Mouse (Mus musculus): ENCODE results near the gene Sema3a. TPM values are rescaled to one million over a fixed set of nuclear protein-coding genes. Genes with fewer than 3 reads are reported as not detected.

The Sema3a gene
- total RNA-seq, 2 experiments from 2014 or later, result 2.1 TPM

DNA sequence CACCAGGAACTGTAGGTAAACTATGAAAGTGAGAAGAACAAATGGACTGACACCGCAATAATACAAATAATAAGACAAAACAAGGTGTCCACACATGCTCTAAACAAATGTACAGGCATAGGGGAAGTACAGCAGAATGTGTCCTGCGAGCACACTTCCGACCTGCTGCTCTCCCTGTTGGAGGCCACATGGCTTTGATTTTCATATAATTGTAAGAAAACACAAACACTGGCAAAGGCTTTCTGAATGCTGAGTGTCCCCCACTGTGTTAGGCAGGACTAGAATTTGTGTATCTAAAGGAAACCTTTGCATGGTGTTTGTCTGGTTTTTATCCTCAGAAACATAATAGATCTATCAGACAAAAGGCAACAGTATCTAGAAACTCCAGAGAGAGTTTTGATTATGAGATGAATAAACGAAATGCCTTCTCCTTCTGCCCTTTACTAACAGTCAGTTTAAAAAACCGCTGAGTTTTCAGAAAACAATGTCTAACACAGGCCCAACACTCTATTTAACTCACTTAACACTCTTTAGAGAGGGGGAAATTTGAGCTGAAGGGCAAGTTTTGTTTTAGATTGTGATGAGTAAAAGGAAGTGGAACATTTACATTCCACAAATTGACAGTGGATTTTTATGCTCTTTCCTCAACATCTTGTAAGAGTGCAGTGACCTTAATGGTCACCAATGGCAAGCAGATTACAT is 193.7 kb downstream of the Sema3a start:
- no peak for DNase-seq (ENCODE audit: low spot score in 2 of 2)

DNA sequence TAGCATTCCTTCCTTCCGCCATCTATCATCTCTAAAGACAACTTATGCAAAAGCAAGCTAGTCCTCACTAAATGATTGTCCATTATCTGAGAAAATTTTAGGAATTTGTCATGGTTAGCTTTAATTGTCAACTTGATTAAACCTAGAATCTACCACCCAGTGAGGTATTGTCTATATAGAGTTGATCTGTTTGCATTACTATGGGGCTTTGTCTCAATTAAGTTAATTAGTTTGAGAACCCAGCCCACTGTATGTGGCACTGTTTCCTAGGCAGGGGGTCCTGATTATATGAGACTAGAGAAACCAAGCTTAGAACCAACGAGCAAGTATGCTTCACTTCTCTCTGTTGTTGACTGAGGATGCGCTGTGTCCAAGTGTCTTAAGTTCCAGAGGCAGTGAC is 194.9 kb downstream of the Sema3a start:
- DNase-seq (ENCODE audit: low spot score in 2 of 2), result no peak

DNA sequence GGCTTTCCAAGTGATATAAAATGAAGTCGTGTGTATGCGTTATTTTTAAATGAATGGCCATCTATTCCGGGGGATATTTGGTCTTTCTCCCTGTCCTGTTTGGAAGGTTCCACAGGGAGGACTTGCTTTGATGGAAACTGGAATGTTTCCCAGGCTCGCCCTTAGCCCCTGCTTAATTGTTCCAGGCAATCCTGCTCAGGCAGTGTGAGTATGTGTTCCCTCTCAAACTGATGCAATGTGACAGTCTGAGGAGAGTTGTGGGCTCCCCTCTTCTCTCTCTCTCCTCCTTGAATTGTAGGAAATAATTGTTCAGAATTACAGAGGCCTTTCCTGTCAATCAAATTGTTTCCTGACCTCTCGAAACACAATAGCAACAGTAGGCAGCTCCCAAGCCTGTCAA is 202.1 kb downstream of the Sema3a start:
- DNase-seq (ENCODE audit: low spot score in 2 of 2), result no peak

DNA sequence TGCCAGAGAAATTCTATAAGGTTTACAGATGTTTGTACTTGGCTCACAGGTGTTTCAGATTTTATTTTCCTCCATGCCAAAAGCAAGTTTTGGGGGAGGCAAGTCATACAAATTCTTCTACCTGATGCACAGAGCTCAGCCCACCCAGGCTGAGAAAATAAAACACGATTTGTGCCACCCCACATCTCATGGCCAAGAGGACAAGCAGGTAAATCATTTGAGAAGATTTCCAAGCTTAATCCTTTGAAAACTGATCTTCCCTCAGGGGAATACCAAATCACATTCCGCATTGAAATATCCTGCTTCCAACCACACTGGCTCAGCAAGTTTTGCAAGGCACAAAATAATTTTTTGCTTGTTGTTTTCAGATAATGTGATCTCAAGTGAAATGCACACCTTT is 206.2 kb downstream of the Sema3a start:
- DNase-seq (ENCODE audit: low spot score in 2 of 2), result no peak

DNA sequence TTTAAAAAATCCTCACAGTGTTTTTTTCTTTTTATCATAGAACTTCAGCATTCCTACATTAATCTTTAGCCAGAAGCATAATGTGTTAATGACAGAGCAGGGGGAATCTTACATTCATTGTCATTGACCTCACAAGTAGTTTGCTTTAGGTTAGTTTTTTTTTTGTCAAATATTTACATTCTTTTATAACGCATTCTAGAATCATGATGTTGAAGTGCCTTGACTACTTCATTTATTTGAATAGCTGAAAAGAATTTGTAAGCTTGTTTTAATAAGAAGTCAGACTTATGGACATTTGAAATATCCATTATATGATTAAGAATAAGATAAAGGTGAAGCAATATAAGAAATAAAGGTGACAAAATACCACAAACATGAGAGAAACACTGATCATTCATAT is 212.5 kb downstream of the Sema3a start:
- no peak for DNase-seq (ENCODE audit: low spot score in 2 of 2)

DNA sequence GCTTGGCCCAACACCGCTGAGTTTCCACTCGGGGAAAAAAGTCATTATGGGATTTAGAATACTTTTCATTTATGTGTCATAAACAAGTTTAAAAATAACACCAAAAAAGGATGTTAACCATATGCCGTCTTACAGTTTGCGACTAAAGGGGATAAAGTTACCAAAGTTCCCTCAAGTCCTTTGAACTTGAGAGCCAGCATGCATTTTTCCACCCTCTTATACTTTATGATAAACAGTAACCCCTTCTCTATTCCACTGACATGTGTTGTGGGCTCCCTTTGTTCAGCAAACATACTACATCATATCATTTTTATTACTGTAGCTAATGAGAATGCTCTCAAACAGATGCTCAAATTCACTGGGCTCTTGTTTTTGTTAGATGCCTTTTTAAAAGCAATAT is 221.9 kb downstream of the Sema3a start:
- DNase-seq (ENCODE audit: low spot score in 2 of 2), result no peak

DNA sequence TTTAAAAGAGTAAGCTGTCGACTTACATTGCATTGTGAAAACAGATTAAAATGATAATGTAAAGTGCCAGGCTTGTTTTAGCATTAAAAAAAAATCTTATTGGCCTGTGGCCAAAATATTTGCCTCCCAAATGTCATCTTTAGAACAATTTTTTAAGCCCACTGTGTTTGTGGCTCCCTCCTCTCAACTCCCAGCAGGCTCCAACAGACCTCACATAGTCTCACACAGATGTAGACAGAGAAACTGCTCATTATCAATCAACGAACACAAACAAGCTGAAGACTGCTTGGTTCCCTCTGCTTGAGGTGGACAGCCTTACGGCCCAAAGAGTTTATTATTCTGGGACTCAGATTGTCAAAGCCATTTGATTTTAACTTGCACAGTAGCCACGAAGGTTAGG is 226.4 kb downstream of the Sema3a start:
- no peak for DNase-seq (ENCODE audit: low spot score in 2 of 2)

DNA sequence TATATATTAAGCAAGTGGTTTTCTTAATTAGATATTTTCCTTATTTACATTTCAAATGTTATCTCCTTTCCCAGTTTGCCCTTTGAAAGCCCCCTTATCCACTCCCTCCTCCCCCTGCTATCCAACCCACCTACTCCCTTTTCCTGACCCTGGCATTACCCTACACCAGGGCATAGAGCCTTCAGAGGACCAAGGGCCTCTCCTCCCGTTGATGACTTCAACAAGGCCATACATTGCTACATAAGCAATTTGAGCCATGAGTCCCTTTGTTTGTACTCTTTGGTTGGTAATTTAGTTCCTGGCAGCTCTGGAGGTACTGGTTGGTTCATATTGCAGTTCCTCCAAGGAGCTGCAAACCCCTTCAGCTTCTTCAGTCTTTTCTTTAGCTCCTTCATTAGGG is 227.8 kb downstream of the Sema3a start:
- DNase-seq (ENCODE audit: low spot score in 2 of 2), result no peak

DNA sequence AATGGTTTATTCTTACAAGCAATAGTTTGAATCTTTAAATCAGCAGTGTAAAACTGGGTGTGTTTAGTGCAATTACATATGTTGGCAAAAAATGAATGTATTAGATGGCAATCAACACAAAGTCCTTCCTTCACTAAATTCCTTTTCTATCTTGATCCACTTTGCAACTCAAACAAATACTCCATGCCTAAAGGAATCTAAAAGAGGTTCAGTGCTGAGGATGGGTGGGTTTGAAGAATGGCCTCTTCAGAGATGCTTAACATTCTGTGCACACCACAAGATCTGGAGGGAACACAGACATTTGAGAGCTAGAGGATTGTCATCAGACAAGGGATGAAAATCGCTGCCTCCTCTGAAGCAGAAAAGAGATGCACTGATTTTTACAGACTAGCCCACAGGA is 228.3 kb downstream of the Sema3a start:
- DNase-seq (ENCODE audit: low spot score in 2 of 2), result no peak

DNA sequence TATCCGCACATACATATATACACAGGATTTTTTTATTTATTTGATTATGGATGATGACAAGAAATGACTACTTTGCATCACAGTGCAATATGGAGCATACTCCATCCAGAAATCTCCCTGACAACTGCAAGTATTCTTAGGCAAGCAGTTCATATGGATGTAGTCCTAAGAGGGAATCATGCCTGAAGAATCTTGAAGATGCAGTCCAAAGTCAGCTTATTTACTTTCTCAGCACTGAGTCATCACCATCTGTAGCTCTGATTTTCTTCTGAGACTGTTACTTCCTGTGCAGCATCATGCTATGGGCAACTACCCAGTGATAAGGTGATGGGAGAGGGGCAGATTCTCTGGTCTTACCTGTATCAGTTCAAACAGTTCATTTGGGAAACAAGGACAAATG is 229.7 kb downstream of the Sema3a start:
- no peak for DNase-seq (ENCODE audit: low spot score in 2 of 2)

DNA sequence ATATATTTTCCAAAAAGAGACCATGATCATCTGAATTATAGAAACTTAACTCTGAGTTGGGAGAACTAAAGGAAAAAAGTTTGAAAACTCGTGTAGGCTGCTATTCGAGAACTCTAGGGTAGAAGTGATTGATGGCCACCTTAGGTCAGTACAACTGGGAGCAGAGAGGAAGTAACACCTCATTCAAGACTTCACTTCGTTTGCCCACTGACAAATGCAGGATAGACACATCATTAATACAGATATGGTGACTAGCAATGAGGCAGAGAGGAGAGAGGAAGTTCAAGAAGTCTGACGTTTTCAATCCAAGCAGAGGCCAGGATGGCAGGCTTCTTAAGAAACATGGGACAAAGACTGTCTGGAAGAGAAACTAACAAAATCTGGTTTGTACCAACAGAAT is 233.6 kb downstream of the Sema3a start:
- DNase-seq (ENCODE audit: low spot score in 2 of 2), result no peak

DNA sequence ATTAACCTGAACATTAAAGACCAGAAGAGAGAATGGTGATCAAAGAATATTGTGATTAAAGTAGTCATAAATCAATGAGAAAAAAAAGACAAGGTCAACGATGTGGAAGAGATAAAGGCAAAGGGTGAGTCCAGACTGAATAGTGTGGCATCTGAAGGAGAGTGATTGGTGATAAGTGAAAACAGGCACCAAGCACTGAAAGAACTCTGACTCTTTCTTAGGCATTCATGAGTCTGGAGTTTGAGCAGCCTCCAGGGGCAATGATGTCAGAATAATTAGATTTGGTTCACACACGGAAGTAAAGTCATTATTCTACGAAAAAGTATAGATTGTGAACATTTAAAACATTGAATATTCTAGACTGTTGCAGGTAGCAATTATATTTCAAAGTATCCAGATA is 235.5 kb downstream of the Sema3a start:
- DNase-seq (ENCODE audit: low spot score in 2 of 2), result no peak

DNA sequence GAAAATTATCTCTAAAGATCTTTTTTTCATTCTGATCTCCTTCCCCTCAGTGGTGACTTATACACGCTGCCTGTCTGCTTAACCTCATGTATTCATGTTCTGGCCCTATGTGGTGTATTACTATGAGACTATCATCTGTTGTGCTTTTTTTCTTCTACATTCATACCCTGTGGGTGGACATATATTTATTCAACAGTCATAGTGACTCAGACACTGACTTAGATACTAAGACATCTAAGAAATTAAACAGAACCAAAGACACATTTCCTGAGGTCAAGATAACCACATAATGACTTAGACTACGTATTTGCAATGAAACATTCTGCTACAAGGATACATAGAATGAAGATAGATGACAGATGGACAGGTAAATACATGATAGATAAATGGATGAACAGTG is 239.9 kb downstream of the Sema3a start:
- DNase-seq (ENCODE audit: low spot score in 2 of 2), result no peak

DNA sequence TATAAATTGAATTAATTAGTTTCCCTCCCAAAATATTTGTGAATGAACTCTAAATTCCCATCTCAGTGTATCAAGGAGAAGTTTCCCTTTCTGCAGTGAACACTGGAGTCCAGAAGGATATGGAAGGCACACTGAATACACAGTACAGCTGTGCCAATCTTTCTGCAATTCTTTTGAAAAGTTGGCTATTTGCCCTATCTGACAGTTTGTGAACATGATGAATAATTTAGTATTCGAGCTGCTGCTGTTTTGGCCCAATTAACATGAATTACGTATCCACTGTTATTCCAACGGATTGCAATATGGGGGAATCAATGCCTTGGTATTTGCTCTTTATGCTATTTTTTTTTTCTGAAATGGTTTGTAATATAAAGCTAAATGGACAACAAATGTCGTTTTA is 254.0 kb downstream of the Sema3a start:
- no peak for DNase-seq (ENCODE audit: low spot score in 2 of 2)

DNA sequence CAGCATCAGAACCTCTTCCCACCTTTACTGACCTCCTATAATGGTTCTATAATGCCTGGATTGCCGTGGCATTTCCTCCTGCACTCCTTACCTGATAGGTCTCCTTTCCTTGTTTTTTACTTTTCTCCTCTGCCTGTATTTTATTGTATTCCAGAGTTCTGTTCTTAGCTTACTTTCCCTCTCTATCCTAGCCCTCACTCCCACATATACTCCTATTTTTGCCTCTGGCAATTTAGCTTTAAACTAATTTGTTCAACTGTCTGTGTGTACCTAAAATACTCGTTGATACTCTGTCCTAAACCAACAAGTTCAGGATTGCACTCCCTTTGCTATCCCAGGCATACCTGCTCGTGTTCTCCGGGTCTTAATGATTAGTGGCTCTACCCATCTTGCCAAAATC is 258.8 kb downstream of the Sema3a start:
- no peak for DNase-seq (ENCODE audit: low spot score in 2 of 2)

DNA sequence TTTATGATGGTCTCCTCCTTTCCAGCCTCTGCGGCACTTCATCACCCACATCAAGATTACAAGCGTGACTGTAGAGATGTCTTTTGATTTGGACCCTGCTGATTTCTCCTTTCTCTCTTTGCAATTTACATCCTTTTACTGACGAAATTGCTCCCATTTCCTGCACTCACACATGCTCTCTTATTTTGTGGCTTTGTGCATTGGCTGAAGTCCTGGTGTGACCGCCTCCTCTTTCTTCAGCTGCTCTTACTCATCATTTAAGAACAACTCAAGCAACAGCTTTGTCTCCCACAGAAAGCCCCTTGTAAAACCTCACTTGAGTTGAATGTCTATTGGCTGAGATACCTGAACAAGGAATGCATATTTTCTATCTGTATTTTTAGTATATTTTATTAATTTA is 259.5 kb downstream of the Sema3a start:
- no peak for DNase-seq (ENCODE audit: low spot score in 2 of 2)

DNA sequence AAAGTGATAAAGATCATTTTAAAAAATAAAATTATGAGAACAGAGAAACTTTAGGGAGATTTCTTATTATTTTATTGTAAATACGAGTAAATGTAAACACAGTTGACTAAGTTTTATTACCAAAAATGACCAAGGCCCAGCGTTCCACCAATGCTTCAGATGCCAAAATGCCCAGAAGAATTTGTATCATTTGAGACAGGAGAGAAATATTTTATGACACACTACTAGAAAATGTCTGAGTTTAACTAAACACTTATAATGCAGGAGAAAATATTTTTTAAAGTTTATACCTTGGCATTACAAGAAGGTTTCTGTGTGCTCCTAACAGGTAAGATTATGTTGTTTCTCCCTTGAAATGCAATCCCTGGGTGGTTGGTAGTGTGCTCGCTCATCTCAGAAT is 261.4 kb downstream of the Sema3a start:
- no peak for DNase-seq (ENCODE audit: low spot score in 2 of 2)

DNA sequence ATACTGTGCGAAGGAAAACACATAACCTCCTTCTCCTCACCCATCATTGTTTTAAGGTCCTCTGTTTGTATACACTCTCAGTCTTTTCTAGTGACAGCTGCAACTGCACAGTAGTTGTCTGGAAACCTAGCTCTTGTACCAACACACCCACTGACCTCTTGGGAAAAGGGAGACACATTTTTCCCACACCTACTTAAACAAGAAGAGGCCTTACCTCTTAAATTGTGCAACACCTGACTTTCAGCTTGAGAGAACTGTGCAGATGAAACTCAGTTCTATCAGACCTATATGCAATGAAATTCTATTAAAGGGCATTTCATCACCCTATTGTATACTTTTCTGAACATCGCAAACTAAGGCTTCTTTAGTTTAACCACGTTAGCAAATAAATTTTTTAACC is 262.5 kb downstream of the Sema3a start:
- DNase-seq (ENCODE audit: low spot score in 2 of 2), result no peak

DNA sequence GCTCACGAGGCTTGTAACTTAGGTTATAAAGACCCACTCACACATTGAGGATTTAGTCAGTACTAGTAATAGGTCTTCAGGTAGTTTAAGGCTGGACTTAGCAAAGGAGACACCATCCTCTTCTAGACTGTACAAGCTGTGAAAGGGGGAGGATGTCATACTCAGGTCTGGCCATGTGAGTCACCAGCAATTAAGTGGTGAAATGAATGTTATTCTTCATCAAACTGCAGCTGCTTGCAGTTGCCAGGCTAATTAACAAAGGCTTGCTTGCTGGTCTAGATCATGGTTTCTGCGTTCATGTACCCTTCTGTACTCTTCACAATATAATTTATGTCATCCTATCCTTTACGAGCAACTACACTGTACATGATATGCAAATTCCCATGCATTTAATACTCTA is 264.8 kb downstream of the Sema3a start:
- DNase-seq (ENCODE audit: low spot score in 2 of 2), result no peak

DNA sequence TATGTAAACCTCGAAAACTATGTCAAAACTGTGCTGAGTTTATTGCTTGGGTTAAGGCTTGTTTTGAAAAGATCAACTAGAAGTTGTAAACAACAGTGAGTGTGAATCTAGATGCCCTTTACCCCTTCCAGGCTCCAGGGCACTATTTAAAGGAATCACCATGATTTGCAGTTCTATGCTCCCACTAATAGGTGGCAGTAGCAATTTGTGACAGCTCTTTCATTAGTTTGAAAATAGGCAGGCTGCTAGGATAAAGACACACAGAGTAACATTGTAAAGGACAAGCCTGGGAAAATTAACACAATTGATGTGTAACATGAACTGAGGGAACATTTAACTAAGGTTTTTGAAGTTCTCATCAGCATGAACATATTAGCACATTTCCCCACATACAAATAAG is 280.2 kb downstream of the Sema3a start:
- DNase-seq (ENCODE audit: low spot score in 2 of 2), result no peak

DNA sequence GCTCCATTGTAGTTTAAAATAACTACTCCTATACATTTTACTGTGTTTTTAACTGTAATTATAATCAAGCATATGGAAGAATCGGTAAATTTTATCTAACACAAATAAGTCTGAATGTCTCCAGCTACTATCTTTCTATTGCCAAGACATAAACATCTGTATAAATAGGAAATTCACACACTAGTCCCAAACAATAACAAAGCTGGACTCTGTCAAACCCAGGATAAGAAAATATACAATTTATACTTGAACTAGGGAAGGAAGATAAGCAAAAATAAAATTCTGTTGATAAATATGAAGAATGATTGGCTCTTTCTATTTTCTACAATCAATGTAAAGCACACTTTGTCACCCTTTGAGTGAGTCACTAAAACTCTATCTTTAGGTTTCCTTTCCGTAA is 280.9 kb downstream of the Sema3a start:
- DNase-seq (ENCODE audit: low spot score in 2 of 2), result no peak

DNA sequence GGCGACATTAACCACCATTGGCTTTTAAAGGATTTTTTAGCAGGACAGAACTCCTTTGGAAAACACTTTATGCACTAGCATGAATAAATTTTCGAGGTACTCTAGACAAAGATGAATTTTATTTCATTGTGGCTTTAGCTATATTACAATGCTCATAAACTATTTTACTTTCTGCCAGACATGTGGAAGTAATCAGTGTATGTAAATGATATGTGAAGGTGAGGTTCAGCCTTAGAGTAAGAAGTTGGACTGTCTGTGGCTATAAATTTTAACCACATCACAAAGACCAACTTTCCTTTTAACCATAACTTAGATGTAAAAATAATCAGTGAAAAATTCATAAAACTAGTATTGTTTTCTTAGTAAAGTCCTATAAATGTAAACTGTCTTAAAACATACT is 286.7 kb downstream of the Sema3a start:
- no peak for DNase-seq (ENCODE audit: low spot score in 2 of 2)

DNA sequence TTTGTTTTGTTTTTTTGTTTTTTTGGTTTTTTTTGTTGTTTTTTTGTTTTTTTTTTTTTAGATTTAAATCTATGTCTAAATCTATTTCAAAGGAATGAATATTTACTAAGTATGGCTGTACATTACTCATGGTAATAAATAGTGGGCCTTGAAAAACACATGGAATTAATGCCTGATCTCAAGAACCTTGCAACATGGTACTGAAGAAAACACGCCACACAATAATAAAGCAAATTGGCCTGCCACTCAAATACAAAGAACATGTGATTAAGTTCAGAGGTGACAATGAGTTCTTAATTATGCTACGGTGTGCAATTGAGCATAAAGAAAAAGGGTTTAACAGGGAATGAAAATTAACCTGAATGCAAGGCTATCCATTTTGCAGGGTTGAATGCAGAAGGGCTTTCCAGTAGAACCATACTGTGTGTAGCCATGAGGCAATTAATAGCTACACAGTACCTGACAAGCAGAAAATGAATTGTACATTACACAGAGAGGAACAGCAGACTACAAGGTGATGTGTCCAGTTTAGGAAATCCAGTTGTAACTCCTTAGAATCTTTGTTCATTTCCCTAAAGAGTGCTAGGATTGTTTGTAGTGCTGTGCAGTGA is 288.8 kb downstream of the Sema3a start:
- no peak for DNase-seq (ENCODE audit: low spot score in 2 of 2)

All from layer of hippocampus, adult 18-20 months (tissue).